Mouse (Mus musculus) kidney, embryonic 16.5 days (tissue): ENCODE measurements at regions not wholly inside any gene's neighbourhood (a gene's known extent, or its start where the extent isn't known, plus 50 kb on each side); places are given as distances from the start of the nearest gene placed in this dataset.

Source experiments
- ATAC-seq: fragments of 200-750 bp; cut with Nextera tagmentation; 2 replicates; pipeline ENCODE4 v1.8.0; 2017; ENCODE audit warnings: moderate TSS enrichment; ENCODE audit not compliant: low FRiP score, low TSS enrichment
- H3K27ac ChIP-seq: fragments of 300-500 bp; sonication (generic); 2 replicates; pipeline ENCODE4 v1.5.1; 2014; ENCODE audit warnings: low read length
- H3K27me3 ChIP-seq: fragments of 300-500 bp; sonication (generic); 2 replicates; pipeline ENCODE4 v1.6.1; 2014; ENCODE audit warnings: low read length, control low read depth, mixed read lengths; ENCODE audit not compliant: insufficient read depth
- H3K36me3 ChIP-seq: fragments of 300-500 bp; sonication (generic); 2 replicates; pipeline ENCODE4 v1.6.1; 2014; ENCODE audit warnings: low read length, control low read depth, mixed read lengths; ENCODE audit not compliant: insufficient read depth
- H3K4me1 ChIP-seq: fragments of 300-500 bp; sonication (generic); 2 replicates; pipeline ENCODE4 v1.6.1; 2014; ENCODE audit warnings: low read length, control low read depth, mixed read lengths; ENCODE audit not compliant: insufficient read depth
- H3K4me2 ChIP-seq: fragments of 300-500 bp; sonication (generic); replicated peaks from 2 replicates; pipeline ENCODE4 v1.6.1; 2014; ENCODE audit warnings: low read depth, low read length
- H3K4me3 ChIP-seq: fragments of 300-500 bp; sonication (generic); 2 replicates; pipeline ENCODE4 v1.5.1; 2014; ENCODE audit warnings: mild to moderate bottlenecking, low read length
- H3K9ac ChIP-seq: fragments of 300-500 bp; sonication (generic); replicated peaks from 2 replicates; pipeline ENCODE4 v1.6.1; 2014; ENCODE audit warnings: low read length
- H3K9me3 ChIP-seq: fragments of 300-500 bp; sonication (generic); 2 replicates; pipeline ENCODE4 v1.6.1; 2016; ENCODE audit warnings: low read length, control low read depth
- WGBS: fragments of 180-500 bp; shearing (Covaris S2); extraction: QIAGEN DNeasy Blood & Tissue Kit; methylation state at CpG from one replicate; pipeline ENCODE4 v1.1.7; 2014; 5-methylcytosine and 5-hydroxymethylcytosine counted together

DNA sequence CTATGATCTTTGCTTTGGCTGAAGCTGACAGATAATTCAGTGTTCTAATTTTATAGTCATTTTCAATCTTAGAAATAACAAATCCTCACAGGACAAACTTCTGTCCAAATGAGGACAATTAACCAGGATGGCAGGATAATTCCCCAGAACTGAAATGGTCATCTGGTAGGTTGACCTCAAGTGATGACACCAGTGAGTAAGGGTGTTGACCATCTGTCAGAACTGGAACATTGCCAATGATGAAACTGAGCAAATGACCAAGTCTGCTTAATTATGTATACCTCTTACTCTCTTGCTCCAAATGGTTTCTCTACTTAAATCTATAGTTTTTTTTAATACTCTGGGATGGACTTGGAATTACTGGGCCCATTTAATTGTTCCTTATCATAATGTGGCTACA is 1336.9 kb upstream of the Tenm3 start:
- no peak overlapping the region for H3K27ac ChIP-seq
- no peak overlapping the region for H3K4me3 ChIP-seq
- H3K9me3 ChIP-seq = no peaks in the 10 kb centered on the region
- no peak for ATAC-seq
- H3K9ac ChIP-seq = no peak overlapping the region
- H3K36me3 ChIP-seq = no peaks in the 10 kb centered on the region
- no peak overlapping the region for H3K4me2 ChIP-seq
- no peaks in the 10 kb centered on the region for H3K27me3 ChIP-seq
- H3K4me1 ChIP-seq = no peaks in the 10 kb centered on the region

DNA sequence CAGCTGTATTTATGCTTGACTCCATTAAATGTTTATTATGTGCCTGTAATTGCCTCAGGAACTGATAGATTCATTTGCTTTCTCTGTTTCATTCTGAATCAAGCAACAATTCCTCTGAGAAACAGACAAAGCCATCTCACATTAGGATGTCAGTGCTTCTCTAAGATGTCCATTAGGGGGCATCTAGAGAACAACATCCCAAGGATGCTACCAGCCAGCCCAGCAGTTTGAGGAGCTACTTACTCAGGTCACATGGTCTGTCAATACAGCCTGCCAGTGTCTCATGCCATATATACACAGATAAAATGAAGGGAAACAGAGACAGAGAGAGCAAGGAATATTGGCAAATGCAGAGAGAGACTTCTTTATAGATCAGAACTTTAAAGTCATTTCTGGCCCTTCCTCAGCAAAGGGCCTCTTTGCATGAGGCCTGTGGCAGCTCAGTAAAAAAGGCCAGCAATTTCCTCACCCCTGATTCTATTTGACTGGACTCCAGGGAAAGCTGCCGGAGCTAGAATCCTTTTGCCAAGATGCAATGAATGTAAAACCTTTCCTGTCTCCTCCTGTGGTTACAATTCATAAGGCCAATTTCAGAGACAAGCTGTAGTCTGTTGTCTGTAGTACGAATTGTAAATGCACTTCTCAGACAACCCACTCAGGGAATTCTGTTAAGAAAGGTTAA is 1321.2 kb upstream of the Tenm3 start:
- no peak for ATAC-seq

DNA sequence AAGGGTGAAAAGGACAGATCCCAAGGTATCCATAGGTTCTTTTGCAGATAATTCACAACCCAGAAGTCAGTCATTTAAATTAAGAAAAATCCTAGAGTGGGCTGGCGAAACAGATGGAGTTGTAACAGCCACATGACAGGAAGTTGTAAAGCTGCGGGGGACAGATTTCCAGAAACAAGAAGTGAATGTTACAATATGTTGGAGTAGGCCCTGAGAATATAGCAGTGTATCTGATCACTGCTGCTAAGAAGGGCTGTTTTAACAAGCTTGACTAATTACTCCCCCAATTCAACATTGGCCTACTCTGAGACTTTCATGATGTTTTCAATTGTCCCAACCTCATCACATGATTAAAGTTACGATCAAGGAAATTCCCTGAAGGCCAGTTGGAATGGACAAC is 1317.3 kb upstream of the Tenm3 start:
- Histone ChIP-seq H3K27me3 (no peaks in the 10 kb centered on the region), H3K27ac (no peak overlapping the region), H3K4me3 (no peak overlapping the region), H3K36me3 (no peaks in the 10 kb centered on the region), H3K4me1 (no peaks in the 10 kb centered on the region), H3K4me2 (no peak overlapping the region), H3K9me3 (no peaks in the 10 kb centered on the region), H3K9ac (no peak overlapping the region)
- ATAC-seq = no peak
- WGBS = 69% methylated on average over 3 of the region's 3 CpGs

More for the DNA sequence above, 1321.2 kb upstream of the Tenm3 start:
- no peaks in the 10 kb centered on the region for H3K27me3 ChIP-seq
- H3K4me2 ChIP-seq = no peak overlapping the region
- H3K4me3 ChIP-seq = no peak overlapping the region
- no peaks in the 10 kb centered on the region for H3K4me1 ChIP-seq
- 68% methylated on average over 2 of the region's 2 CpGs for WGBS
- no peak overlapping the region for H3K27ac ChIP-seq
- no peak overlapping the region for H3K9ac ChIP-seq
- H3K36me3 ChIP-seq = no peaks in the 10 kb centered on the region
- H3K9me3 ChIP-seq = no peaks in the 10 kb centered on the region

DNA sequence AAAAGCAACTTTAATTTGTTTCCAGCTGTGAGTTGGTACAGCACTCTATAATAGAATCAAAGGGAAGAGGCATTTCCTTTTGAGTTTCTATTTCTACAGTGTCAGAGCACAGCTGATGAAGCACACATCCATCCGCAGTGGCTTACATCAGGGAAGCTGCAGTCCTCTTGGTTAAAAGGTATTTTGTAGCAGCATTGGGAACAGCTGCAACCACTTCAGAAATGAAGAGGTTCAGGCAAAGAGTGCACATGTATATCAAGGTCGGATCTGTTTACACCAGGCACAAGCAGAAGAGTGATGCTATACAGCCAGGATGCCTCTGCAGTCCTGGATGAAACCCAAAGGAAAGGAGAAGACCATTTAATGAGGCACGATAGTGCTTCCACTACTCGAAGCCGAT is 1316.6 kb upstream of the Tenm3 start:
- WGBS = 69% methylated on average over 5 of the region's 5 CpGs
- H3K36me3 ChIP-seq = no peaks in the 10 kb centered on the region

DNA sequence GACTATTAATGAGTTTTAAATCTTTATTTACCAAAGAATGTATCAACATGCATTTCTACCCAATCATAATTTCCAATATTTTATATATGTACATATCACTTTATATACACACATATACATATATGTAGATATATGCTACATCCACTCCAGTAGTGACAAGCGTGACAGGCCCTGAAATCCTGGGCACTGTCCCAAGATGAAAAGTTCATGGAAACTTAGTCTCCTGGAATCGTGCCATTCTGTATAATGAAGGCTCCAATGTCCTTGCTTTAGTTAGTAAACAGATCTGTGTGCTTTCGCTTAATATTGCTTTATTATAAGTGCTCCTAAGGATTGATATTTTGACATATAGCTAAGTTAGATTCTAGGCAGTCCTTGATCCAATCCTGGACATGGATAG is 1296.1 kb upstream of the Tenm3 start:
- H3K27me3 ChIP-seq = no peaks in the 10 kb centered on the region
- no peaks in the 10 kb centered on the region for H3K9me3 ChIP-seq
- no peak overlapping the region for H3K4me2 ChIP-seq
- 92% methylated on average over 3 of the region's 3 CpGs for WGBS
- H3K4me1 ChIP-seq = no peaks in the 10 kb centered on the region
- no peak overlapping the region for H3K27ac ChIP-seq
- no peak for ATAC-seq
- H3K36me3 ChIP-seq = no peaks in the 10 kb centered on the region
- H3K4me3 ChIP-seq = no peak overlapping the region
- H3K9ac ChIP-seq = no peak overlapping the region

More for the DNA sequence above, 1316.6 kb upstream of the Tenm3 start:
- H3K27ac ChIP-seq = no peak overlapping the region
- no peaks in the 10 kb centered on the region for H3K4me1 ChIP-seq
- no peak overlapping the region for H3K4me3 ChIP-seq
- no peak overlapping the region for H3K9ac ChIP-seq
- no peak overlapping the region for H3K4me2 ChIP-seq
- H3K9me3 ChIP-seq = no peaks in the 10 kb centered on the region
- no peak for ATAC-seq
- H3K27me3 ChIP-seq = no peaks in the 10 kb centered on the region

DNA sequence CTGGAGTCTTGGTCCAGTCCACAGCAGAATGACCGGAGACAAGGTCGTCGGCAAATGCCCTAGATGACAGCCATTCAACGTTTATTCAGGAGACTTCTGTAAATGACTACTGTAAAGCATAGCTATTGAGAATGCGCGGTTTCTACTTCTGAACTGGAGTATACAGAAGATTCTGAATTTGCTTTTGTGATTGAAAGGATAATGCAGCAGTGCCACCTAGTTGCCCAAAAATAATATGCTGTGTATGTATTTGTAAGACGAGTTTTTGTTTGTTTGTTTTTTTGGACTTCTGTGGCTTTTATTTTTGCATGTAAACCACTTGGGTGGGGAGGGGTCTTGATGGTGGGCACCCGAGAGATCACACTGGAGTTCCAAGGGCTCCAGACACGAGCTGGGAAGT is 1276.3 kb upstream of the Tenm3 start:
- no peak overlapping the region for H3K4me3 ChIP-seq
- H3K4me1 ChIP-seq = no peaks in the 10 kb centered on the region
- no peak overlapping the region for H3K9ac ChIP-seq
- no peaks in the 10 kb centered on the region for H3K27me3 ChIP-seq
- H3K36me3 ChIP-seq = no peaks in the 10 kb centered on the region
- no peak overlapping the region for H3K27ac ChIP-seq
- H3K9me3 ChIP-seq = no peaks in the 10 kb centered on the region
- no peak for ATAC-seq
- no peak overlapping the region for H3K4me2 ChIP-seq
- WGBS = 79% methylated on average over 9 of the region's 9 CpGs

DNA sequence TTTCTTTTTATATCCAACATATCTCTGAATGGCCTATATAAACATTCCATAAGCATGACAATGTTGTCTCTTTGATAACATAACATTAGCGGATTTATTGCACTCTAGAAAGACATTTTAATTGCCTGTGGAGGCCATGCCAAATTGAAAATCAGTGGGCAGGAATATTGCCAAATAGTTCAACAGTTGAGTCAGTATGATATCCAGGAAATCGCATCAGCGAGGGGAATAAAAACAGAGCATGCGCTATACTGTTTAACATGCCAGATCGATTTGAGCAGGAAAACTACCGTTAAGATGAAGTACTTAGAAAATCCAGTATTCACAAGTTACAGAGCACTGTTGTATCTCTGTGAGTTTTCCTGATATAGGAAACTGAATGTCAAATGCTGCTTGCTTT is 1238.6 kb upstream of the Tenm3 start:
- ATAC-seq = no peak
- Histone ChIP-seq H3K9me3 (no peaks in the 10 kb centered on the region), H3K4me1 (no peaks in the 10 kb centered on the region), H3K4me2 (no peak overlapping the region), H3K27ac (no peak overlapping the region), H3K9ac (no peak overlapping the region), H3K4me3 (no peak overlapping the region), H3K36me3 (no peaks in the 10 kb centered on the region), H3K27me3 (no peaks in the 10 kb centered on the region)
- WGBS = 54% methylated on average over 6 of the region's 6 CpGs

DNA sequence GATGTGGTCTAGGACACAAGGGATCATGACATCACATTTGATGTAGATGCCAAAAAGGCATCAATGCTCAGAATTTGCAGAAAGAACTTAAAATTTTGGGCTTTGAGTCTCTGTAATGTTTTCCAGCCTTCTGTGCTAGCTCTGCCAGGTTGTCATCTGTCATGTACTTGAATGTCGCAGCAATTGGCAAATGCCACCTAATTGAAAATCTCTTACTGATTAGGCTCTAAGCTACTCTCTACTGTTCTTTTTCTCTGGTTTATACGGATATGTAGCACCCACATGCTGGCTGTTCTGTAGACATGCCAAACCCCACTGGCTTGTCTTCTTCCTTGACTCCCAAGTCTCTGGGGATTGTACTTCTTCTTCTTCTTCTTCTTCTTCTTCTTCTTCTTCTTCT is 1193.3 kb upstream of the Tenm3 start:
- WGBS = 78% methylated on average over 2 of the region's 2 CpGs
- Histone ChIP-seq H3K36me3 (no peaks in the 10 kb centered on the region), H3K4me1 (no peaks in the 10 kb centered on the region), H3K9ac (no peak overlapping the region), H3K27ac (no peak overlapping the region), H3K4me3 (no peak overlapping the region), H3K9me3 (no peaks in the 10 kb centered on the region), H3K4me2 (no peak overlapping the region), H3K27me3 (no peaks in the 10 kb centered on the region)
- ATAC-seq = no peak

DNA sequence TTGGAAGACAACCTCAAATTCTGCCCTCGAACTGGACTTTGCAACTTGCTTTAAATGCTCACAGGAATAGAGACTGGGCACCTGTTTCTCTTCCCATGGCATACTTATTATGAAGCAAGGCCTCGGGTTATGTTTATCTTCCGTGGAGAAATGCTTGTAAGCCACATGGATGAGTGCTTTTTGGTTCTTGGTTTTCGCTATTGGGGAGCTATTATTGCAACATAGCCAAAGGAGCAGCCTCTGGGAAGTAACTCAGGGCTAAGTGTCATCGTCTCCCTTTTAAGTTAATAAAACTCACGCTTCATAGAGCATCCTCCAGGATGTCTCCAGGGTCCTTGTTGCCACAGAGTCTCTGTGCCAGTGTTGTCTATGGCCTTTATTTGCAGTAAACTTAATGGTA is 1183.8 kb upstream of the Tenm3 start:
- ATAC-seq = peak; percentile 31; the same call in 1 of the 2 replicates
- no peaks in the 10 kb centered on the region for H3K27me3 ChIP-seq
- no peak overlapping the region for H3K9ac ChIP-seq
- 39% methylated on average over 6 of the region's 6 CpGs for WGBS
- no peak overlapping the region for H3K27ac ChIP-seq
- H3K4me3 ChIP-seq = no peak overlapping the region
- no peak overlapping the region for H3K4me2 ChIP-seq
- no peaks in the 10 kb centered on the region for H3K4me1 ChIP-seq
- H3K36me3 ChIP-seq = no peaks in the 10 kb centered on the region
- H3K9me3 ChIP-seq = no peaks in the 10 kb centered on the region

DNA sequence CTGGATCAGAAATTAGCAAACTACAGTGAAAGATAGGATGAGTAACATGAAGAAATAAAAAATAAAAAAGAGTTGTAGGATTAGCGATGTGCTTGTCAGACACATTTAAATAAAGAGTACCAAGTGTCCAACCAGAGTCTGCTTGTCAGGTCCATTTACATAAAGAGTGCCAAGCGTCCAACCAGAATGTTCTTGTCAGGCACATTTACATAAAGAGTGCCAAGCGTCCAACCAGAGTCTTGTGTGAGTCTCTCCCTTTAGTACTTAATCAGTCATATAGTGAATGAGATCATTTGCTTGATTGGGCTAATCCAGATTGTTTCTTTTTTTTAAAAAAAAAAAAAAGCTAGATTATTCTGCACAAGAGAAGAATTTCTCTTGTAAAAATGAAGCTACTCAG is 1163.8 kb upstream of the Tenm3 start:
- Histone ChIP-seq H3K27me3 (no peaks in the 10 kb centered on the region), H3K36me3 (no peaks in the 10 kb centered on the region), H3K4me1 (no peaks in the 10 kb centered on the region), H3K27ac (no peak overlapping the region), H3K4me2 (no peak overlapping the region), H3K4me3 (no peak overlapping the region), H3K9me3 (peaks cover 5% of the 10 kb centered on the region; the same call in 1 of the 2 replicates), H3K9ac (no peak overlapping the region)
- WGBS = 82% methylated on average over 3 of the region's 3 CpGs
- ATAC-seq = no peak
